Mouse (Mus musculus): Measurements from ENCODE around the gene Gm29110.
"Not testable (repeated sequence)": the region's sequence is repeated elsewhere in the genome, so short reads cannot be mapped to it uniquely, and the experiment has no call there.

Gm29110 gene

GRCm38 (mm10) chrY:74470231-74470630 is at the start of gene Gm29110:
Gm29110 (plus strand) TSS chrY:74470531.
- DNase-seq (ENCODE audit: low spot score in 2 of 2), result not testable (repeated sequence)

All from frontal cortex, postnatal 14 days (tissue).